Mouse (Mus musculus) erythroblast, embryonic 14.5 days (primary cell): Measurements from ENCODE around the gene Flna. TPM values are rescaled to one million over a fixed set of nuclear protein-coding genes. Genes with fewer than 3 reads are reported as not detected.
"Not testable (repeated sequence)": the region's sequence is repeated elsewhere in the genome, so short reads cannot be mapped to it uniquely, and the experiment has no call there.

Source experiments
- H3K27me3 ChIP-seq: 2 replicates; pipeline ENCODE4 v1.6.1; 2012; ENCODE audit warnings: inconsistent platforms; ENCODE audit not compliant: control insufficient read depth
- H3K36me3 ChIP-seq: 2 replicates; pipeline ENCODE4 v1.6.1; 2012; ENCODE audit warnings: mild to moderate bottlenecking, inconsistent platforms; ENCODE audit not compliant: control insufficient read depth
- H3K4me1 ChIP-seq: 2 replicates; pipeline ENCODE4 v1.6.1; 2012; ENCODE audit warnings: inconsistent platforms; ENCODE audit not compliant: control insufficient read depth
- H3K4me3 ChIP-seq: replicated peaks from 2 replicates; pipeline ENCODE3; 2012; ENCODE audit warnings: moderate library complexity, mild to moderate bottlenecking, inconsistent platforms
- H3K9me3 ChIP-seq: 2 replicates; pipeline ENCODE4 v1.6.1; 2012; ENCODE audit warnings: low read length, inconsistent platforms, mixed read lengths; ENCODE audit not compliant: control insufficient read depth
- GATA1 ChIP-seq: IDR thresholded peaks from 2 replicates; pipeline ENCODE4 v1.6.1; 2012; ENCODE audit warnings: low read length, inconsistent platforms, mixed read lengths
- TAL1 ChIP-seq: IDR thresholded peaks from 3 replicates; pipeline ENCODE4 v1.6.1; 2012; ENCODE audit warnings: low read length, inconsistent platforms, mixed read lengths
- polyA plus RNA-seq: library from polyadenylated mRNA; stranded (reverse); fragments of >175 nt; gene quantifications from 2 replicates; pipeline ENCODE4 v1.2.3, GENCODE M21; 2012

The Flna gene
- polyA plus RNA-seq, 1 experiment: 0.87 TPM

GRCm38 (mm10) chrX:74240332-74240731, 9.3 kb downstream of the Flna start:
- H3K9me3 ChIP-seq: no peaks in the 10 kb centered on the region
- H3K36me3 ChIP-seq: peaks cover 28% of the 10 kb centered on the region
- H3K27me3 ChIP-seq: no peaks in the 10 kb centered on the region
- H3K4me1 ChIP-seq: peaks cover 22% of the 10 kb centered on the region
- TF ChIP-seq GATA1 (no peak), TAL1 (no peak)
- H3K4me3 ChIP-seq: no peak overlapping the region

- H3K9me3 ChIP-seq: no peaks in the 10 kb centered on the region
- H3K36me3 ChIP-seq: peaks cover 27% of the 10 kb centered on the region
- TF ChIP-seq TAL1: no peak
- TF ChIP-seq GATA1: no peak
- no peaks in the 10 kb centered on the region for H3K4me1 ChIP-seq
- no peaks in the 10 kb centered on the region for H3K27me3 ChIP-seq
- no peak overlapping the region for H3K4me3 ChIP-seq
These were observed 16.4 kb downstream of the Flna start for GRCm38 (mm10) chrX:74233196-74233595.

DNA sequence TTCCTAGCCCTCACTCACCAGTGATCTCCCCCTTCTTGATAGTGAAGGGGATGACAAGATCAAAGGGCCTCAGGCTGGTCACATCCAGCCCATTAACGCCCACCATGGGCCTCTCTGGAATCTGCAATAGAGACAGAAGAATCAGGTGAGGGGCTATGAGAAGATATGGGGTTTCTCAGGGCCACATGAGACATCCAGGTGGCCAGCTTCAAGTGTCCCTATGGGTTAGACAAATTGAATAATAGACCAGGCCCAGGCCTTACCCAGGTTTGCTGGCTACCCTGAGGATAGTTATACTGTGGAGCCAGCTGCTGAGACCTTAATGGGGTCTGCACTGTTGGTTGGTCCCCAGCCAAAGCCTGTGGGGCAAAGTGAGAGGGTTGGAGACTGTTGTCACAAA, 19.6 kb downstream of the Flna start:
- no peaks in the 10 kb centered on the region for H3K27me3 ChIP-seq
- peaks cover 10% of the 10 kb centered on the region for H3K36me3 ChIP-seq
- no peaks in the 10 kb centered on the region for H3K4me1 ChIP-seq
- H3K9me3 ChIP-seq: no peaks in the 10 kb centered on the region
- no peak overlapping the region for H3K4me3 ChIP-seq
- TF ChIP-seq GATA1: no peak
- TF ChIP-seq TAL1: no peak

GRCm38 (mm10) chrX:74220099-74220498, 29.5 kb downstream of the Flna start:
- not testable (repeated sequence) for H3K36me3 ChIP-seq, H3K4me1 ChIP-seq, H3K9me3 ChIP-seq, H3K27me3 ChIP-seq, H3K4me3 ChIP-seq

- H3K4me3 ChIP-seq: no peak overlapping the region
- H3K36me3 ChIP-seq: no peaks in the 10 kb centered on the region
- no peaks in the 10 kb centered on the region for H3K9me3 ChIP-seq
- TF ChIP-seq GATA1 (no peak), TAL1 (no peak)
- no peaks in the 10 kb centered on the region; the same call in 1 of the 2 replicates for H3K27me3 ChIP-seq
- no peaks in the 10 kb centered on the region for H3K4me1 ChIP-seq
These were observed 30.2 kb downstream of the Flna start for GRCm38 (mm10) chrX:74219449-74219848.

GRCm38 (mm10) chrX:74218496-74218895, 31.1 kb downstream of the Flna start:
- Histone ChIP-seq H3K36me3 (no peaks in the 10 kb centered on the region), H3K9me3 (no peaks in the 10 kb centered on the region), H3K4me1 (no peaks in the 10 kb centered on the region), H3K27me3 (peaks cover 2% of the 10 kb centered on the region; the same call in 1 of the 2 replicates), H3K4me3 (no peak overlapping the region)
- TF ChIP-seq GATA1: no peak
- no peak for TF ChIP-seq TAL1

DNA sequence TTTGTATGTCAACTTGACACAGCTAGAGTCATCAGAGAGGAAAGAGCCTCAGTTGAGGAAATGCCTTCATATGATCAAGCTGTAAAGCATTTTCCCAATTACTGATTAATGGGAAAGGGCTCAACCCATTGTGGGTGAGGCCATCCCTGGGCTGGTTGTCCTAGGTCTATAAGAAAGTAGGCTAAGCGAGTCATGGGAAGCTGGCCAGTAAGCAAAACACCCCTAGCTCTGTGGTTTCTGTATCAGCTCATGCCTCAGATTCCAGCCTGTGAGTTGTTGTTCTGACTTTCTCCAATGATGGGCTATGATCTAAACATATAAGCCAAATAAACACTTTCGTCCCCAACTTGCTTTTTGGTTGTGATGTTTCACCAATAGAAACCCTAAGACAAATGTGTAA, 46.1 kb downstream of the Flna start:
- H3K4me1 ChIP-seq: no peaks in the 10 kb centered on the region
- H3K9me3 ChIP-seq: no peaks in the 10 kb centered on the region
- no peak overlapping the region for H3K4me3 ChIP-seq
- no peaks in the 10 kb centered on the region for H3K36me3 ChIP-seq
- no peak for TF ChIP-seq TAL1
- no peak for TF ChIP-seq GATA1
- no peaks in the 10 kb centered on the region for H3K27me3 ChIP-seq

DNA sequence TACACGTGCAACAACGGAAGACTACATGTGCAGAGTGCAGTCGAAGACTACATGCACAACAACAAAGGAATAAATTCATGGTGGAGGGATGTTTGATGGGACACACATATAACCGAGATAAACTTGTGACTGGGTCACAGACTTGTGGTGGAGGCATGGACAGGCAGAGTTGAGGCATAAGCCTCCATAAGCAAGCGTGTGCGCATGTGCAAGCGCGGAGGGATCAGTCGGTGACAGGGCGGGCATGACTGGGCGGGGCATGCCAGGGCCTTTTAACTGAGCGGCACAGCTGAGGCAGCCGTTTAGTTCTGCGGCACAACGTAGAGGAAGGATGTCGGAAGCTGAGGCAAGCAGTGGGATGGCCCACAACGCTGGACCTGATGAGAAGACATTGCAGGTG, 72.7 kb downstream of the Flna start, which contains the start of gene Tktl1:
TSS of gene Tktl1 (plus strand) at position 301 of the 400 bp plus-strand sequence.
- H3K36me3 ChIP-seq: no peaks in the 10 kb centered on the region
- H3K4me3 ChIP-seq: no peak within 1 kb of the TSS
- TF ChIP-seq TAL1 (no peak), GATA1 (no peak)
- no peaks in the 10 kb centered on the region for H3K4me1 ChIP-seq
- no peaks in the 10 kb centered on the region for H3K27me3 ChIP-seq
- H3K9me3 ChIP-seq: peaks cover 5% of the 10 kb centered on the region; the same call in 1 of the 2 replicates

Other genes starting within 250 kb of the Flna start
- gene Irak1, start 225.9 kb downstream of the Flna start, polyA plus RNA-seq: 16.2 and 16.9 TPM in 2 replicates
- gene Opn1mw, start 122.4 kb downstream of the Flna start, polyA plus RNA-seq: not detected in 2 replicates
- gene Mecp2, start 114.5 kb downstream of the Flna start, polyA plus RNA-seq: 4.4 and 5.4 TPM in 2 replicates
- not detected in 2 replicates for gene Tex28, start 82.0 kb downstream of the Flna start, polyA plus RNA-seq
- not detected in 2 replicates for gene Tktl1, start 72.6 kb downstream of the Flna start, polyA plus RNA-seq
- gene Emd, start 4.9 kb upstream of the Flna start, polyA plus RNA-seq: 2.0 and 2.5 TPM in 2 replicates
- 129 and 134 TPM in 2 replicates for gene Rpl10, start 21.0 kb upstream of the Flna start, polyA plus RNA-seq
- 1.3 and 2.1 TPM in 2 replicates for gene Taz, start 32.1 kb upstream of the Flna start, polyA plus RNA-seq
- gene Dnase1l1, start 32.5 kb upstream of the Flna start, polyA plus RNA-seq: 0.25 and 0.32 TPM in 2 replicates
- gene Atp6ap1, start 47.3 kb upstream of the Flna start, polyA plus RNA-seq: 2.6 and 2.8 TPM in 2 replicates
- gene Gdi1, start 55.2 kb upstream of the Flna start, polyA plus RNA-seq: 3.4 and 4.0 TPM in 2 replicates
- 4.8 and 5.6 TPM in 2 replicates for gene Fam50a, start 63.2 kb upstream of the Flna start, polyA plus RNA-seq
- gene Plxna3, start 79.2 kb upstream of the Flna start, polyA plus RNA-seq: 0.01 and 0.02 TPM in 2 replicates
- gene Lage3, start 103.8 kb upstream of the Flna start, polyA plus RNA-seq: 0.85 and 1.0 TPM in 2 replicates
- gene Ubl4a, start 123.4 kb upstream of the Flna start, polyA plus RNA-seq: 3.5 and 5.0 TPM in 2 replicates
- gene Slc10a3, start 123.5 kb upstream of the Flna start, polyA plus RNA-seq: 0.06 and 0.07 TPM in 2 replicates
- gene Fam3a, start 143.5 kb upstream of the Flna start, polyA plus RNA-seq: 0.35 and 0.84 TPM in 2 replicates
- gene Ikbkg, start 143.5 kb upstream of the Flna start, polyA plus RNA-seq: 1.5 and 2.3 TPM in 2 replicates
- gene G6pdx, start 179.4 kb upstream of the Flna start, polyA plus RNA-seq: 2.0 and 2.2 TPM in 2 replicates
- gene Gm6880, start 231.6 kb upstream of the Flna start, polyA plus RNA-seq: not detected in 2 replicates